Mouse (Mus musculus) hindbrain, embryonic 13.5 days (tissue): ENCODE measurements around the gene Cox14. TPM values are rescaled to one million over a fixed set of nuclear protein-coding genes. Genes with fewer than 3 reads are reported as not detected.

ENCODE experiments used
- ATAC-seq: fragments of 200-750 bp; cut with Nextera tagmentation; 2 replicates; pipeline ENCODE4 v1.8.0; 2017; ENCODE audit warnings: moderate TSS enrichment; ENCODE audit not compliant: low FRiP score
- H3K27ac ChIP-seq: fragments of 300-500 bp; sonication (generic); 2 replicates; pipeline ENCODE4 v1.5.1; 2015; ENCODE audit warnings: inconsistent platforms, mild to moderate bottlenecking, moderate library complexity
- H3K27me3 ChIP-seq: fragments of 300-500 bp; sonication (generic); 2 replicates; pipeline ENCODE4 v1.6.1; 2015; ENCODE audit warnings: mild to moderate bottlenecking, inconsistent platforms
- H3K36me3 ChIP-seq: fragments of 300-500 bp; sonication (generic); 2 replicates; pipeline ENCODE4 v1.6.1; 2015; ENCODE audit warnings: mild to moderate bottlenecking, inconsistent platforms
- H3K4me1 ChIP-seq: fragments of 300-500 bp; sonication (generic); replicated peaks from 2 replicates; pipeline ENCODE4 v1.6.1; 2015; ENCODE audit warnings: inconsistent platforms
- H3K4me2 ChIP-seq: fragments of 300-500 bp; sonication (generic); 2 replicates; pipeline ENCODE4 v1.6.1; 2015; ENCODE audit warnings: inconsistent platforms, mild to moderate bottlenecking, moderate library complexity
- H3K4me3 ChIP-seq: fragments of 300-500 bp; sonication (generic); 2 replicates; pipeline ENCODE4 v1.5.1; 2015; ENCODE audit warnings: mild to moderate bottlenecking, inconsistent platforms
- H3K9ac ChIP-seq: fragments of 300-500 bp; sonication (generic); 2 replicates; pipeline ENCODE4 v1.6.1; 2015; ENCODE audit warnings: mild to moderate bottlenecking, inconsistent platforms
- H3K9me3 ChIP-seq: fragments of 300-500 bp; sonication (generic); 2 replicates; pipeline ENCODE4 v1.6.1; 2016; ENCODE audit warnings: inconsistent platforms
- WGBS: fragments of 180-500 bp; shearing (Covaris S2); methylation state at CpG from one replicate; pipeline ENCODE4 v1.1.7; 2015; 5-methylcytosine and 5-hydroxymethylcytosine counted together
- polyA plus RNA-seq: library from polyadenylated mRNA; unstranded; fragments of >200 nt; fragmentation: Nextera tagmentation; extraction: Ambion mirVana; gene quantifications from 2 replicates; pipeline ENCODE4 v1.2.1, GENCODE M21; 2015

Gene Cox14
- polyA plus RNA-seq: 160 and 174 TPM in 2 replicates

DNA sequence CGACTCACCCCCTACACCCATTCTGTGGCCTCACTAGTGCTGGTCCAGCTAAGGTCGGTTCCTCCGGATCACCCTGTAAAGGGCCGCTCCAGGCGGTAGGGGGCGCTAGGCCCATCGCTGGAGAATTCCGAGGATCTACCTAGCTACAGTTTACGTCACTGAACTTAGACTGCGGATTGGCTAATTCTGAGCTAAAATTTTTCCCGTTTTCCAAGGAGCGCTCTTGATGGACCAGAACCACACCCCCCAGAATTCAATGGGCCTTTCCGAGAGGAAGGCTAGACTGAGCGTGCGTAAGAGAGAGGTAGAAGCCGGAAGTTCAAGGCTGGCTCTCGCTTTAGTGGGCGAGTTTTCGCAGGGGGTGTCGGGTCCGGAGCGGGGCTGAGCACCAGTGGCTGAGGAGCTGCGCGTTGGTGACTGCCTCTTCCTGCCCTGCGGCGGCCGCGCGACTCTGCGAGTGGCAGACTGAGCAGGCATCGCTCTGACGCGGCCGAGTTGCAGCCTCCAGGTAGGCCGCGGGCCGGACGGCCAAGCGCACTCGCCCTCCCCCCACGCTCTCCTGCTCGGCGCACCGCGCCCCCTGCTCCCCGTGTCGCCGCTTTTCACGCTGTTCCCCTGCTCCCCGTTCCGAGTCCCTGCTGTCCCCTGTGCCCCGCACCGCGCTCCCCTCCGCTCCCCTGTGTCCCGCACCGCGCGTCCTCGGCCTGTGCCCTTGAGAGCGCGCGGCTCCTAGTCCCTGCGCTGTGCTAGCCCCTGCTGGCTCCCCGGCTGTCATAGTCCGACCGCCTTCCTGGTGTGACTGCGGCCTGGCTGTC is at the start of gene Cox14:
Gene Cox14, plus strand, starts transcription at position 278 of the 815 bp plus-strand sequence.
- peaks cover 60% of the 10 kb centered on the region for H3K36me3 ChIP-seq
- peak within 1 kb of the TSS; percentile 97 for H3K4me3 ChIP-seq
- peak within 1 kb of the TSS; percentile 96 for H3K9ac ChIP-seq

DNA sequence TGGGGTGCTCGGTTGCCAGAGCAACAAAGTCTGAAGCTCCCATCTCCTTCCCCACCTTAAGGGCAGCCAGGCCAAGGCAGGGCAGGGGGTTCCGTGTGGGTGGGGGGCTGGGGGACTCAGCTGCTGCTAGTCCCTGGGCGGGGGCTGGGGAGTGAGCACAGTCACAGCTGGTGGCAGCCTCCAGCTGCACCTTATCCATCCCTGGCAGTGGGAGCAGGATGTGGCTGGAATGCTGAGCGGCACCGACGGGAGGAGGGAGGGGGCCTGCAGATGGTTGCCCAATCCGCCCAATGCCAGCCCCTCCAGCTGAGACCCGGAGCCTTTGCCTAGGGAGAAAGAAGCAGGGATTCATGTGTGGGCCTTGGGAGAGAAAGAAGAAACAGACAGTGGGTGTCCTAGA is 48.3 kb upstream of the Cox14 start:
- Histone ChIP-seq H3K4me3 (peak overlapping the region; percentile 21), H3K27ac (peak overlapping the region; percentile 88), H3K9ac (peak overlapping the region; percentile 68), H3K36me3 (peaks cover 20% of the 10 kb centered on the region), H3K9me3 (no peaks in the 10 kb centered on the region), H3K4me2 (peak overlapping the region; percentile 68), H3K27me3 (0 out of 2 replicates have a peak, but pooled peaks cover under 1% of the 10 kb centered on the region), H3K4me1 (peaks cover 74% of the 10 kb centered on the region)
- ATAC-seq: peak; percentile 58; the same call in 1 of the 2 replicates
- WGBS: 16% methylated on average over 8 of the region's 8 CpGs

More for the DNA sequence above, at the start of gene Cox14:
- peak; percentile 95 for ATAC-seq
- no peaks in the 10 kb centered on the region for H3K9me3 ChIP-seq
- WGBS: under 1% methylated on average over 60 of the region's 68 CpGs
- peaks cover 36% of the 10 kb centered on the region for H3K4me1 ChIP-seq
- H3K27ac ChIP-seq: peak within 1 kb of the TSS; percentile 94
- peak within 1 kb of the TSS; percentile 81 for H3K4me2 ChIP-seq
- H3K27me3 ChIP-seq: no peaks in the 10 kb centered on the region

DNA sequence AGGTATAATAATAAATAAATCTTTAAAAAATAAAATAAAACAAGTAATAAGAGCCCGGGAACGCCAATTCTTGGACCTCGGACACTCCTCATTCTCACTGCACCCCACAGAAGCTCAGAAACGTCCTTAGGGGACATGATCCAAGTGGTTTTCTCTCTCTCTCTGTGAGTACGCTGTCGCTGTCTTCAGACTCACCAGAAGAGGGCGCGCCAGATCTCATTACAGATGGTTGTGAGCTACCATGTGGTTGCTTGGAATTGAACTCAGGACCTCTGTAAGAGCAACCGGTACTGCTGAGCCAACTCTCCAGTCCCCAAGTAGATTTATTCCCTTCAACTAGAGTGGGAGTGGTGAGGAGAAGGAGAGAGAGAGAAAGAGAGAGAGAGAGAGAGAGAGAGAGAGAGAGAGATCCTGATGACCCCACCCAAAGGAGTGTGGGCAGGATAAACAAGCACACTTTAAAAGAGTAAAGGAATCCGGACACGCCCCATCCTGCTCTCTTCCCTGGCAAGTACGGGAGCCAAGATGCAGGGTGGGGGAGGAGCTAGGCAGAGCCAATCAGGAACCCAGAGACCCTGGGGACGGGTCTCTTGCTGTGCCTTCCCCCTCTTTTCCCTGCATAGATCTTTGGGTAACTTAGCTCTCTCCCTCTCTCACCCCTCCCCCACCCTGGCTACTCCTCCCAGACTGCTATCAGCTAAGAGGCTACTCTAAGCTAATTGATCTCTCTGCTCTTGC is 47.2 kb upstream of the Cox14 start:
- Histone ChIP-seq H3K4me1 (peaks cover 63% of the 10 kb centered on the region), H3K9me3 (no peaks in the 10 kb centered on the region), H3K4me2 (0 out of 2 replicates have a peak overlapping the region, but pooled peaks have one; percentile 13), H3K27me3 (no peaks in the 10 kb centered on the region), H3K27ac (no peak overlapping the region), H3K36me3 (peaks cover 22% of the 10 kb centered on the region), H3K9ac (no peak overlapping the region), H3K4me3 (no peak overlapping the region)
- ATAC-seq: peak; percentile 35; the same call in 1 of the 2 replicates
- WGBS: 19% methylated on average over 13 of the region's 13 CpGs

DNA sequence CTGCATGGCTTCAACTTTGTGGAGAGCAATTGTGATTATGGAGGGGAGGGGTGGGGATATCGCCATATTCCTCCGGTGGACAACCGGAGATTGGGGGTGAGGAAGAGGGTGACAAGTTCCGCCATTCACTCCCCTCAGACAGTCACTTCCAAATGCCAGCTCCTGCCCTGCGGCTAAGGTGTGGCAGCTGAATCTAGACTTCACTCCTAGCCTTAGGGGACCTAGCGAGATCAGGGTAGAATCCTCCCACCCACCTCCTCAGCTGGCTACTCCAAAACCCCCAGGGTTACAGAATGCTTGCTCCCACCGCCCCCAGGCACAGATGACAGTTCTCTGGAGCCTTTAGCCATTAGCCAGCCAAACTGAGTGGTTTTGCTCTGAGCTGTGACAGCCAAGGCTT is 46.4 kb upstream of the Cox14 start:
- Histone ChIP-seq H3K4me3 (no peak overlapping the region), H3K27ac (peak overlapping the region; percentile 23; the same call in 1 of the 2 replicates), H3K36me3 (peaks cover 28% of the 10 kb centered on the region), H3K9ac (no peak overlapping the region), H3K4me2 (0 out of 2 replicates have a peak overlapping the region, but pooled peaks have one; percentile 13), H3K27me3 (no peaks in the 10 kb centered on the region), H3K4me1 (peaks cover 55% of the 10 kb centered on the region), H3K9me3 (no peaks in the 10 kb centered on the region)
- 72% methylated on average over 7 of the region's 7 CpGs for WGBS
- ATAC-seq: no peak

DNA sequence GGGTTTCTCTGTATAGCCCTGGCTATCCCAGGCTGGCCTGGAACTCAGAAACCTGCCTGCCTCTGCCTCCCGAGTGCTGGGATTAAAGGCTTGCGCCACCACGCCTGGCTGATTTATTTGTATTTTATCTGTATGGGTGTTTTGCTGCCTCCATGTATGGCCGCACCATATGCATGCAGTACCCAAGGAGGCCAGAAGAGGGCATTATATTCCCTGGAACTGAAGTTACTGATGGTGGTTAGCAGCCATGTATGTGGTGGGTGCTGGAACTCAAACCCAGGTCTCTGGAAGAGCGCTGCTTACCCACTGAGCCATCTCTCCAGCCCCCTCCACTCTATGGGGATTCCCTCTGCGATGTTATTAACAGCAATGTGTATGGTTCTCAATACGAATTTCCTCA is 42.5 kb upstream of the Cox14 start:
- H3K9me3 ChIP-seq: no peaks in the 10 kb centered on the region
- H3K4me3 ChIP-seq: no peak overlapping the region
- no peak for ATAC-seq
- H3K4me1 ChIP-seq: peaks cover 16% of the 10 kb centered on the region
- no peak overlapping the region for H3K4me2 ChIP-seq
- H3K27ac ChIP-seq: no peak overlapping the region
- no peak overlapping the region for H3K9ac ChIP-seq
- 93% methylated on average over 7 of the region's 7 CpGs for WGBS
- peaks cover 61% of the 10 kb centered on the region for H3K36me3 ChIP-seq
- no peaks in the 10 kb centered on the region for H3K27me3 ChIP-seq

DNA sequence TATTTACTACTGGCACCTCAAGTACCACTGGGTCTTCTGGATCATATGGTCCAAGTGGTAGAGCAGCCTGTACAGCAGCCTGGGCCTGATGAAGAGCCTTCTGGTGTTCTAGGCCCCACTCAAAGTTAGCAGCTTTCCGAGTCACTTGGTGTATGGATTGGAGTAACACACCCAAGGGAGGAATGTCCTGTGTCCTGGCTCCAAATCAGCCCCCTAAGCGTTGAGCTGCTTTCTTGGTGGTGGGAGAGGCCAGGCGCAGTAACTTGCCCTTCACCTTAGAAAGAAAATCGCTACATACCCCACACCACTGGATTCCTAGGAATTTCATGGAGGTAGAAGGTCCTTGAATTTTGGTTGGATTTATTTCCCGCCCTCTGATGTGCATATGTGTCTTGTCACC is 41.3 kb upstream of the Cox14 start:
- H3K27me3 ChIP-seq: no peaks in the 10 kb centered on the region
- no peak overlapping the region for H3K4me2 ChIP-seq
- ATAC-seq: no peak
- peaks cover 3% of the 10 kb centered on the region for H3K4me1 ChIP-seq
- H3K9me3 ChIP-seq: no peaks in the 10 kb centered on the region
- no peak overlapping the region for H3K4me3 ChIP-seq
- H3K9ac ChIP-seq: no peak overlapping the region
- no peak overlapping the region for H3K27ac ChIP-seq
- 95% methylated on average over 5 of the region's 5 CpGs for WGBS
- peaks cover 63% of the 10 kb centered on the region for H3K36me3 ChIP-seq

DNA sequence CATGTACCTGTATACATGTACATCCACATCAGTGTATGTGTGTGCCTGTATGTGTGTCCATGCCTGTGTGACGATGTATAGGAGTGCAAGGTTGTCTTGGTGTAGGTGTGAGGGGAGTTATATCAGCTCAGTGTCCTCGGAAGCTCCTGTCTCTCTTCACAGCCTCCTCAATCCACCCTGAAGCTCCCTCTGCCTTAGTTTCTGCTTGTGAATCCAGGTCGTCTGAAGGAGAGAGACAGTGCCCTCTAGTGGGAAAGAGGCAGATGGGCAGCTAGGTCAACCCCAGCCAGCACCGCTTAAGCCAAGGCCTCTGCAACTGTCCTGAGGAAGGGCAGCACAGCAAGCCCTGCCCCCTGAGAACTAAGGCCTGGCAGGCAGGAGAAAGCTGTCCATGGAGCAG is 36.7 kb upstream of the Cox14 start:
- no peaks in the 10 kb centered on the region for H3K27me3 ChIP-seq
- no peak overlapping the region for H3K4me3 ChIP-seq
- no peak overlapping the region for H3K27ac ChIP-seq
- WGBS: 4% methylated on average over 4 of the region's 4 CpGs
- H3K4me1 ChIP-seq: peaks cover 36% of the 10 kb centered on the region
- H3K36me3 ChIP-seq: peaks cover 52% of the 10 kb centered on the region
- H3K4me2 ChIP-seq: no peak overlapping the region
- ATAC-seq: peak; percentile 41; the same call in 1 of the 2 replicates
- H3K9me3 ChIP-seq: no peaks in the 10 kb centered on the region
- H3K9ac ChIP-seq: no peak overlapping the region

DNA sequence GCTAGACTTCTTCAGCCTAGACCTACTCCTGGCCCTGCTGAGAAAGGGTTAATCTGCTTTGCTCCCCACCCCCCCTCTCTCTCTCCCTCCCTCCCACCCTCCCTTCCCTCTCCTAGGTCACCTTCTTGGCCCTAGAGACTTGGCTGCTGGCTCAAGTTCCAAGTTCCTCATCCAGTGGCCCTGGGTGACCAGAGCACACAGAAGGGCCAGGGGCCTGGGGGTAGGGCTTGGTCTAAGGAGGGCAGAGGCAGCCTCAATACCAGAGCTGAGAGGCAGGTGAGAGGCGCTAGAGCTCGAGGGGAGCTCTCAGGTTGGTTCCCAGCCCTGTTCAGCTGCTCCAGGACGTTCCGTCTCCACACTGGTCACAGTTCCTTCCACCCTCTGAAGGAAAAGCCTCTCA is 34.5 kb upstream of the Cox14 start:
- H3K9ac ChIP-seq: peak overlapping the region; percentile 35
- 27% methylated on average over 4 of the region's 4 CpGs for WGBS

DNA sequence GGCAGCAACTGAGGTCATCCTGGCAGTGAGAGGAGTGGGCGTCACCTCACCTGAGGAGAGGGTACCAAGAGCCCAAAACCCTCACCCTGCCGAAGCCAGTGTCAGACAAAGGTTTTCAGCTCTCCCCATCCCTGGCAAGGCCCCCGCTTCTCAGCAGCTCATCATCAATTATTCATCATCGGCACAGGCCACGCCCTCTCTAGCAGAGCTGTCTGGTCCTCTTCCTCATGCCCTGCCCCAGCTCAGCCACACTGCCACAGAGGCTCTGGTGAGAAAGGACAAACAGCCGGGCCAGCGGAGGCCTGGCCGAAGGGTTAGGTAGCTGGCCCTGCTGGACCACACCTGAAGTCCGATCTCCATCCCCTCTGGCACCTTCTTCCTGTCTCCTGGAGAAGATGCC is 33.4 kb upstream of the Cox14 start:
- Histone ChIP-seq H3K36me3 (peaks cover 49% of the 10 kb centered on the region), H3K4me2 (peak overlapping the region; percentile 26; the same call in 1 of the 2 replicates), H3K9ac (peak overlapping the region; percentile 49), H3K9me3 (no peaks in the 10 kb centered on the region), H3K4me3 (no peak overlapping the region), H3K27ac (peak overlapping the region; percentile 79), H3K4me1 (peaks cover 45% of the 10 kb centered on the region), H3K27me3 (no peaks in the 10 kb centered on the region)
- 0 out of 2 replicates have a peak, but pooled peaks have one; percentile 32 for ATAC-seq
- 34% methylated on average over 9 of the region's 9 CpGs for WGBS

More for the DNA sequence above, 34.5 kb upstream of the Cox14 start:
- no peak overlapping the region for H3K4me2 ChIP-seq
- peaks cover 45% of the 10 kb centered on the region for H3K4me1 ChIP-seq
- no peak overlapping the region for H3K4me3 ChIP-seq
- H3K9me3 ChIP-seq: no peaks in the 10 kb centered on the region
- no peaks in the 10 kb centered on the region for H3K27me3 ChIP-seq
- peak overlapping the region; percentile 71 for H3K27ac ChIP-seq
- H3K36me3 ChIP-seq: peaks cover 49% of the 10 kb centered on the region
- no peak for ATAC-seq

DNA sequence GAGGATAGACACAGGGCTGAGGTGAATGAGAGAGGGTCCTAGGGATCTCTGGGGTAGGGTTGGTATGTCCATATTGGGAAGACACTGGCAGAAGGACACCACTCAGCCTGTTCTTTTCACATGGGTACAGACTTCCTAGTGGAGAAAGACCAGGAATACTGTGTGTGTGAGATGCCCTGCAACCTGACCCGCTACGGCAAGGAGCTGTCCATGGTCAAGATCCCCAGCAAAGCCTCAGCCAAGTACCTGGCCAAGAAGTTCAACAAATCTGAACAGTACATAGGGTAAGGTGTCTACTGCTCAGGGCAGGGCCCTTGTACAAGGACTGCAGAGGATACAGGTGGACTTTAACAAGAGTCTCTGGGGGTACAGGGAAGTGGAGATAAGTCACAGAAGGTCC is 28.1 kb upstream of the Cox14 start:
- 40% methylated on average over 2 of the region's 2 CpGs for WGBS
- no peak overlapping the region for H3K4me2 ChIP-seq
- H3K27me3 ChIP-seq: no peaks in the 10 kb centered on the region
- peaks cover 72% of the 10 kb centered on the region for H3K36me3 ChIP-seq
- ATAC-seq: no peak
- H3K4me3 ChIP-seq: no peak overlapping the region
- H3K9ac ChIP-seq: no peak overlapping the region
- no peak overlapping the region for H3K27ac ChIP-seq
- no peaks in the 10 kb centered on the region for H3K9me3 ChIP-seq
- peaks cover 22% of the 10 kb centered on the region for H3K4me1 ChIP-seq

DNA sequence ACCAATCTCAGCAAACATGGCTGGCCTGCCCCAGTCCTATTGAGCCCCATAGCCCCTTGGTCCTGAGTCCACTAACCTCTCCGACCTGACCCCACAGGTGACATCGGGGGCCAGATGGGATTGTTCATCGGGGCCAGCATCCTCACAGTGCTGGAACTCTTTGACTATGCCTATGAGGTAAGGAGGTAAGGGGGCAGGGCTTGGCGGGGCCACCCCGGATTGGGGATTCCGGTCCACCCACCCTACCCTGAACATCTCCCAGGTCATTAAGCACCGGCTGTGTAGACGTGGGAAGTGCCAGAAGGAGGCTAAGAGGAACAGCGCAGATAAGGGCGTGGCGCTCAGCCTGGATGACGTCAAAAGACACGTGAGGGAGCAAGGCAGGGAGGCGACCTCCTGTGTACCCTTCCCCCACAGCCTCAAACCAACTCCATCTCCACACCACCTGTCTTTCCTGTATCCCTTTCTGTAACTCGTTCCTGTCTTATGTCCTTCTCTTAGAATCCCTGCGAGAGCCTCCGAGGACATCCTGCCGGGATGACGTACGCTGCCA is 26.8 kb upstream of the Cox14 start:
- peaks cover 20% of the 10 kb centered on the region for H3K4me1 ChIP-seq
- peak overlapping the region; percentile 46; the same call in 1 of the 2 replicates for H3K9ac ChIP-seq
- no peak overlapping the region for H3K4me3 ChIP-seq
- 39% methylated on average over 20 of the region's 20 CpGs for WGBS
- H3K4me2 ChIP-seq: no peak overlapping the region
- no peak for ATAC-seq
- peaks cover 65% of the 10 kb centered on the region for H3K36me3 ChIP-seq
- no peaks in the 10 kb centered on the region for H3K9me3 ChIP-seq
- H3K27ac ChIP-seq: no peak overlapping the region
- no peaks in the 10 kb centered on the region for H3K27me3 ChIP-seq

DNA sequence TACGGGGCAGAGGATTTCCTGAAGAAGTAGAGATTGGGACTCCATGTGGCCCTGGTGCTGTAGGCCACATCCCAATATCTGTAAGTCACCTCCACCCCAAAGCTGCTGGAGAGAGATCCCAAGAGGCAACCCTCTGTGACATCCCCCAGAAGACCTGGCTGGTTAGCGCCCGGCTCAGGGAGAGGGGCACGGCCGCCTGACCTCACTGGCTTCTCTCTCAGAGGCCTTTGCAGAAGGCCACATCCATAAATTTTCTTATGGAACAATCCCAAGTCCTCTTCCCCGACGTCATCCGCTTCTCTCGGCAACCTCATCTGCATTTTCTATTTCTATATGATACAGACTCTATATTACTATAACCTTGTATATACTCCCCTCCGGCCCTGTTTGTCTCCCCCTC is 25.7 kb upstream of the Cox14 start:
- H3K4me1 ChIP-seq: peaks cover 21% of the 10 kb centered on the region
- no peak for ATAC-seq
- H3K9ac ChIP-seq: no peak overlapping the region
- no peak overlapping the region for H3K27ac ChIP-seq
- no peaks in the 10 kb centered on the region for H3K9me3 ChIP-seq
- H3K36me3 ChIP-seq: peaks cover 68% of the 10 kb centered on the region
- no peaks in the 10 kb centered on the region for H3K27me3 ChIP-seq
- no peak overlapping the region for H3K4me3 ChIP-seq
- WGBS: 81% methylated on average over 10 of the region's 10 CpGs
- no peak overlapping the region for H3K4me2 ChIP-seq
